Mouse (Mus musculus): ENCODE results near the gene Tanc1. TPM values are rescaled to one million over a fixed set of nuclear protein-coding genes. Genes with fewer than 3 reads are reported as not detected.

Gene Tanc1
- total RNA-seq, 2 experiments from 2014 or later, result 109 to 114 TPM

GRCm38 (mm10) chr2:59713626-59714556, 102.0 kb downstream of the Tanc1 start:
- DNase-seq (ENCODE audit: low spot score in 2 of 2), result peak in 1 of 2 experiments; percentile 63

- no peak for DNase-seq (ENCODE audit: low spot score in 2 of 2)
Measured at GRCm38 (mm10) chr2:59714992-59715391, 103.2 kb downstream of the Tanc1 start.

- DNase-seq (ENCODE audit: low spot score in 2 of 2), result no peak
Measured at GRCm38 (mm10) chr2:59716461-59716860, 104.6 kb downstream of the Tanc1 start.

- no peak for DNase-seq (ENCODE audit: low spot score in 2 of 2)
Measured at GRCm38 (mm10) chr2:59717746-59718294, 106.0 kb downstream of the Tanc1 start.

- DNase-seq (ENCODE audit: low spot score in 2 of 2), result no peak
Measured at GRCm38 (mm10) chr2:59718601-59719416, 107.0 kb downstream of the Tanc1 start.

- no peak for DNase-seq (ENCODE audit: low spot score in 2 of 2)
Measured at GRCm38 (mm10) chr2:59719831-59720230, 108.0 kb downstream of the Tanc1 start.

- no peak for DNase-seq (ENCODE audit: low spot score in 2 of 2)
Measured at GRCm38 (mm10) chr2:59721119-59721518, 109.3 kb downstream of the Tanc1 start.

GRCm38 (mm10) chr2:59721758-59722157, 109.9 kb downstream of the Tanc1 start:
- no peak for DNase-seq (ENCODE audit: low spot score in 2 of 2)

DNA sequence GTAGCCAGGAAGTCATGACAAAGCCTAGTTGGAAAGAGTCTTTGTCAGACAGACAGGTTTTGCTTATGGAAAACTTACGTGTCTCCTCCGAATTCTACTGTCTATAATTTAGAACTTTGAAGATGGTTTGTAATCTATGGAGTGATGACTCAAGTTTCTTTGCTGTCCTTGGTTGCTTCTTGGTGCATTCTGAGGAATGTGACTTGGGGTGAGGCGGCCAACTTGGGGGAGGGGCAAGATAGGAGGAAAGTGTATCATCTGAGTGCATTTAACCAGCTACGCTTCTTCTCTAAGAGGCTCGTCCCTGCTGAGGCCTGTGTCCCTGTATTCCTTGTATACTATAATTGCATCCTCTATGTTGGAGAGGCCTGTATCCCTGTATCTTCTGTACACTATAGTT, 111.5 kb downstream of the Tanc1 start:
- DNase-seq (ENCODE audit: low spot score in 2 of 2), result no peak

DNA sequence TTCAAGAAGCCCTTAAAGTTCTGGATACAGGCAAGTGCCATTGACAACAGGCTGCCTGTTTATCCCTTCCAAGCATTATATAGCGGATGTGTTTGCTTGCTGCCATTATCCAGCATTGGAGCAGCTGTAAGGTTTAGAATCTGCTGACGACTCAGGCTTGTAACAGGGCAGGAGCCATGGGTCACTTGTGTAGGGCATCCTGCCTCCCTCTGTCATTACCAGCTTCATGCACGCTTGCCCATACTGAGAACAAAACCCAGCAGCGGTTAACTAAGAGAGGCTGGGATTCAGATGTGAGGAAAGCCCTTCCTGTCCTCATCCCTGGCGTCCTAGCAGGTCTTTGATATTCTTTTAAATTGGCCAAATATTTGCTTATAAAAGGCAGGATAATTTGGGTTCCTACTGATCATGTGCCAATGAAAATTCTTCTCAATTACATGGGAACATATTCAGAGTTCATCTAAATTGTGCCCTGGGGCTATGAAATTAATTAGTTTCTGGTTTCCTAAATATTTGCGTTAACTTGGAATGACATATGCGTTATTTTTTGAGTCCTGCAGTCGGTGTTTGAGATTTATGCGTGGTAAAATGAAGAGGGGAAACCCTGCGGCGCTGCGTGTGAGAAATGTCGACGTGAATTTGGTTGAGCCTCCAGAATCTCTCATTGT, 113.8 kb downstream of the Tanc1 start:
- no peak for DNase-seq (ENCODE audit: low spot score in 2 of 2)

- DNase-seq (ENCODE audit: low spot score in 2 of 2), result no peak
Measured at GRCm38 (mm10) chr2:59731831-59732230, 120.0 kb downstream of the Tanc1 start.

DNA sequence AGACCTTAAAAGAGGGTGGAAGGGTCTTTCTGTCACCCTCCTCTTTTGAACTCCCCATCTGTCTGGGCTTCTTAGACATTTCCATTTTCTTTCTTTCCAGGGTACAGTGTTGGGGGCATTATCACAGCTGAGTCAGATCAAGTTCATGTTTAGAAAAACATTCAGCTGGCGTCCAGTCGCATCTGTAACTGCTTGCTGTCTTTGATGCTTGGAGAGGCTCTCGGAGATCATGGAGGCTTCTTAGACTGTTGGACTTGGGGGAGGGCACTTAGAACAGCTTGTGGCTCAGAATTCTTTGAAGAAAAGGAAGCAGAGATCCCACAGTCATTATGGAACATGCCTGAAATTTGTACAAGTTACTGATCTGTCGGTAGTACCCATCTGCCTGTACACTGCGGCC, 121.6 kb downstream of the Tanc1 start:
- no peak for DNase-seq (ENCODE audit: low spot score in 2 of 2)

DNA sequence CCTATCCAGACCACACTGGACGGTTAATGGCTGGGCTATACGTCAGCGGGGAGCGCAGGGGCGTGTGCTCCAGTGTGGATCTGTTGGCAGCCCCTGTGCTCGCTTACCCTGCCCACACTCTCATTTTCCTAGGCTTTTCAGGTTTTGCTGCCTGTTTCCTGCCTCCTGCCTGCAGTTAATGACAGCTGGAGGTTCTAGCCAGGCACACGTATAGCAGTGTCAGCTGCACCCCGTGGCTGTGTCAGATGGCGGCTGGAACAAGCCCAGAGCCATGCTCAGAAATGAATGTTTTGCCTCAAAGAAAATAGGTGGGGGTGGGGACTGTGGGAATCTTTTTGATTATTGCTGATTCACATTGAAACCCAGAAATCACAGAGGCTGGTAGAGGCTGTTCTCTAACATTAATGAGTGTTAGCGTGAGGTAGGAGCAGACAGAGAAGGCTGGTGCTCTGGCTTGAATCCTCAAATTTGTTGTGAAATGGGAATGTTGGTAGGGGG, 124.6 kb downstream of the Tanc1 start:
- peak; percentile 63 to 84 for DNase-seq (ENCODE audit: low spot score in 2 of 2)

DNA sequence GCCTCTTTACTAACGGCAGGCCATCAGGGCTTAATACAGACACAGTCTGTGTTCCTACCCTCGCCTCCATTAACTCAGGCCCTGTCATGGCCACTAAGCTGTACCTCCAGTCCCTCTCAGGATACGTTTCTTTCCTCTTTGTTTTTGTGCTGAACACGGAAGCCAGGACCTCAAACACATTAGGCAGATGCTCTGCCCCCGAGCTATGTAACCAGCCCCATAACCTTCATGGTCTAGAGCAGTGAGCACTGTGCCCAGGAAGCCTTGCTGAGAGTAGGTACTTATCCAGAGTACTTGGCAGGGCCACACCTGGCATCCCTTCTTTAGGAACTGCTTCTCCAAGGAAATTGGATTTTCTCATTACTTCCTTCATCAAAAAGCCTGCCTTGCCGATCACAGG, 125.5 kb downstream of the Tanc1 start:
- DNase-seq (ENCODE audit: low spot score in 2 of 2), result no peak

DNA sequence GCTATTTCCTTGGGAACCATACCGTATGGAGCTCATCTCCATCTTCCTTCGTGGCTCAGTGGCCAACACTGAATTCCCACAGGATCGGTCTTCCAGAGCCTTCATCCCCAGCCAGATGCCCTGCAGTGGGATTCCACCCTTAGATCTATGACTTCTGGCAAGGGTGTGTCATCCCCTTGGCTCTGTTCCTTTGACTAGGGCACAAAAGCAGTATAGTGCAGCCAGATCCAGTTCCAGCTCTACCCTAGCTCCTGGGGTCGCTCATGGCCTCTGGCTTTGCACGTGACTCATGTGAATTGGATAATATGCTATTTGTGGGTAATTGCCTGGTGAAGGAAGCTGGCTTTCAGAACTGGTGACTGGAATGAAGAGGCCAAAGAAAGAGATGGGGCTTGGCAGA, 126.5 kb downstream of the Tanc1 start:
- no peak for DNase-seq (ENCODE audit: low spot score in 2 of 2)

GRCm38 (mm10) chr2:59739036-59739435, 127.2 kb downstream of the Tanc1 start:
- peak; percentile 40 to 87 for DNase-seq (ENCODE audit: low spot score in 2 of 2)

- DNase-seq (ENCODE audit: low spot score in 2 of 2), result no peak
Measured at GRCm38 (mm10) chr2:59742500-59743116, 130.8 kb downstream of the Tanc1 start.

DNA sequence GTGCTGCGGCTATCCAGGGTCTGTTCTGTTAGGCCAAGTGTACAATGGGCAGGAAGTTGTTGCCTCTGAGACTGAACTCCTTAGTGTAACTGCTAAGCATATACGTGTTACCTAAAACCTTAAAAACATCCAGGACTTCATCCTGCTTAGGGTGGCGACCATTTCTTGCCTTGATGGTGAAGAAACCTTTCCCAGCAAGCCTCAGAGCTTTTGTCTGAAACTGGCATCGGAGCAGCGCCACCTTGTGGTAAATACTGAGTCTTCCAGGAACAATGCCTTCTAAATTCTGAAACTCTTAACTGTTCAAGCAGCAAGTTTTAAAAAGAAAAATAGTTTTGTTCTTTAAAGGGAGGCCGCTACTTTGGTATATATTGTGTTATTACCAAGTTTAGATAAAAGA, 133.6 kb downstream of the Tanc1 start:
- DNase-seq (ENCODE audit: low spot score in 2 of 2), result peak in 1 of 2 experiments; percentile 74

DNA sequence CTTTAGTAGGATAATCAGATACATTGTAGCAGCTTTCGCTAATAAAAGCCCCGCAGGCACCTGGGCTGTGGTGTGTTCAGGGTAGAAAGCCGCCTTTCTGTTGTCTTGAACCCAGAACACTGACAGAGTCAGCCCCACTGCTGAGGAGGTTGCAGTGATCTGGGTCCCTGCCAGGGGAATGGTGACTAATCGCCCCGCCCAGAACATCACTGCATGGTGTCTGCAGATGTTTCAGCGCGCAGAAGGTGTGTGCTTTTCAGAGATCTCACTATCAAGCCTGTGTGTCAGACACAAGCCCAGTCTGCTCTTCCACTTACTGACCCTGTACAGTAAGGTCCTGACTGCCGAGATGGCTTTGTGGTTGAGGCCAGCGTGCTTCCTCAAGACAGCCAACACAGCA, 134.2 kb downstream of the Tanc1 start:
- no peak for DNase-seq (ENCODE audit: low spot score in 2 of 2)

GRCm38 (mm10) chr2:59747757-59748156, 135.9 kb downstream of the Tanc1 start:
- no peak for DNase-seq (ENCODE audit: low spot score in 2 of 2)

DNA sequence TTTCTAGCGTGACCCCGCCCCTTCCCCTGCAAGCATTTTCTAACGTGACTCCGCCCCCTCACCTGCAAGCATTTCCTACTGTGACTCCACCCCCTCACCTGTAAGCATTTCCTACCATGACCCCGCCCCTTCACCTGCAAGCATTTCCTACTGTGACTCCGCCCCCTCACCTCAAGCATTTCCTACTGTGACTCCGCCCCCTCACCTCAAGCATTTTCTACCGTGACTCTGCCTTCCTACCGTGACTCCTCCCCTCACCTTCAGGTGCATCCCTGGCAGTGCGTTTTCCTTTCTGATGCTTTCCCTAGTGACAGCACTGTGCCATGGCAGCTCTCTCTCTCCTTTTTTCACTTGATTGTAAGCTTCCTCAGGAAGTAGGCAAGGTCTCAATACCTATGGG, 137.5 kb downstream of the Tanc1 start:
- DNase-seq (ENCODE audit: low spot score in 2 of 2), result no peak
